Mouse (Mus musculus) forebrain, embryonic 12.5 days (tissue): ENCODE measurements at regions not wholly inside any gene's neighbourhood (a gene's known extent, or its start where the extent isn't known, plus 50 kb on each side); places are given as distances from the start of the nearest gene placed in this dataset.

ENCODE experiments used
- ATAC-seq: fragments of 200-750 bp; cut with Nextera tagmentation; 2 replicates; pipeline ENCODE4 v1.8.0; 2017; ENCODE audit warnings: moderate TSS enrichment; ENCODE audit not compliant: low FRiP score
- H3K27ac ChIP-seq: fragments of 300-500 bp; sonication (generic); 2 replicates; pipeline ENCODE4 v1.5.1; 2016; ENCODE audit warnings: mild to moderate bottlenecking
- H3K27me3 ChIP-seq: fragments of 300-500 bp; sonication (generic); 2 replicates; pipeline ENCODE4 v1.6.1; 2016; ENCODE audit warnings: mild to moderate bottlenecking
- H3K36me3 ChIP-seq: fragments of 300-500 bp; sonication (generic); replicated peaks from 2 replicates; pipeline ENCODE4 v1.6.1; 2016; ENCODE audit warnings: mild to moderate bottlenecking
- H3K4me1 ChIP-seq: fragments of 300-500 bp; sonication (generic); 2 replicates; pipeline ENCODE4 v1.6.1; 2016
- H3K4me2 ChIP-seq: fragments of 300-500 bp; sonication (generic); 2 replicates; pipeline ENCODE4 v1.6.1; 2016; ENCODE audit warnings: mild to moderate bottlenecking, moderate library complexity
- H3K4me3 ChIP-seq: fragments of 300-500 bp; sonication (generic); replicated peaks from 2 replicates; pipeline ENCODE4 v1.5.1; 2016; ENCODE audit warnings: mild to moderate bottlenecking
- H3K9ac ChIP-seq: fragments of 300-500 bp; sonication (generic); 2 replicates; pipeline ENCODE4 v1.6.1; 2016; ENCODE audit warnings: mild to moderate bottlenecking
- H3K9me3 ChIP-seq: fragments of 300-500 bp; sonication (generic); 2 replicates; pipeline ENCODE4 v1.6.1; 2016
- WGBS: fragments of 180-500 bp; shearing (Covaris S2); methylation state at CpG from one replicate; pipeline ENCODE4 v1.1.7; 2016; 5-methylcytosine and 5-hydroxymethylcytosine counted together

- no peak overlapping the region for H3K27ac ChIP-seq
- H3K27me3 ChIP-seq = no peaks in the 10 kb centered on the region
- no peak for ATAC-seq
- no peak overlapping the region for H3K4me2 ChIP-seq
- no peaks in the 10 kb centered on the region for H3K4me1 ChIP-seq
- no peaks in the 10 kb centered on the region for H3K9me3 ChIP-seq
- 86% methylated on average over 6 of the region's 6 CpGs for WGBS
- H3K9ac ChIP-seq = no peak overlapping the region
- no peak overlapping the region for H3K4me3 ChIP-seq
- H3K36me3 ChIP-seq = no peaks in the 10 kb centered on the region
These were observed 284.8 kb upstream of the Hs6st1 start for GRCm38 (mm10) chr1:35783427-35783826.

- WGBS = 94% methylated on average over 4 of the region's 4 CpGs
- no peak for ATAC-seq
- H3K9me3 ChIP-seq = no peaks in the 10 kb centered on the region
- no peak overlapping the region for H3K4me3 ChIP-seq
- H3K4me2 ChIP-seq = no peak overlapping the region
- no peak overlapping the region for H3K9ac ChIP-seq
- no peak overlapping the region for H3K27ac ChIP-seq
- H3K36me3 ChIP-seq = no peaks in the 10 kb centered on the region
- no peaks in the 10 kb centered on the region for H3K27me3 ChIP-seq
- H3K4me1 ChIP-seq = no peaks in the 10 kb centered on the region
These were observed 282.0 kb upstream of the Hs6st1 start for GRCm38 (mm10) chr1:35786241-35786640.

- no peak overlapping the region for H3K9ac ChIP-seq
- H3K4me3 ChIP-seq = no peak overlapping the region
- 53% methylated on average over 8 of the region's 8 CpGs for WGBS
- no peak for ATAC-seq
- no peaks in the 10 kb centered on the region for H3K9me3 ChIP-seq
- no peaks in the 10 kb centered on the region for H3K36me3 ChIP-seq
- no peak overlapping the region for H3K27ac ChIP-seq
- H3K4me2 ChIP-seq = no peak overlapping the region
- H3K27me3 ChIP-seq = no peaks in the 10 kb centered on the region
- no peaks in the 10 kb centered on the region for H3K4me1 ChIP-seq
These were observed 281.5 kb upstream of the Hs6st1 start for GRCm38 (mm10) chr1:35786668-35787213.

GRCm38 (mm10) chr1:35797064-35797463 lies 271.1 kb upstream of the Hs6st1 start:
- no peak for ATAC-seq
- no peaks in the 10 kb centered on the region for H3K4me1 ChIP-seq
- H3K4me2 ChIP-seq = no peak overlapping the region
- H3K27ac ChIP-seq = no peak overlapping the region
- no peaks in the 10 kb centered on the region for H3K36me3 ChIP-seq
- H3K4me3 ChIP-seq = no peak overlapping the region
- no peaks in the 10 kb centered on the region for H3K9me3 ChIP-seq
- H3K9ac ChIP-seq = no peak overlapping the region
- H3K27me3 ChIP-seq = no peaks in the 10 kb centered on the region
- 82% methylated on average over 2 of the region's 2 CpGs for WGBS

DNA sequence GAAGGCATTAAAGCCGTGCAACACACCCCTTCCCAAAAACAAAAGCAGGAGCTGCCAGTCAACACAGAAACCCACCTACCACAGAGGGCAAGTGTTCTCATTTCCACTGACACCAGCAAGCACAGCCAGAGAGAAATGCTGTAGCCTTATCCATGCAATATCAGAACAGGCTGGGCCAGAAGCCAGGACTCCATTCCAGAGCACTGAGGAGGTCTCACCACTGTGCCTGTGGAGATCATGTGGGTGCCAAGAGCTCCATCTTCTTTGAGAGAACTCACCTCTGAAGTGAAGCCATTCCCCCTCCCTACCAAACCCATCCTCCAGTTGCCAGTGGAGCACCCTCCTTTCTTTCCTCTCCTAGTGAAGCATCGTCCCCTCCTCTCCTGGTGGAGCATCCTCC lies 270.7 kb upstream of the Hs6st1 start:
- ATAC-seq = no peak
- Histone ChIP-seq H3K36me3 (no peaks in the 10 kb centered on the region), H3K4me3 (no peak overlapping the region), H3K4me1 (no peaks in the 10 kb centered on the region), H3K4me2 (no peak overlapping the region), H3K9me3 (no peaks in the 10 kb centered on the region), H3K9ac (no peak overlapping the region), H3K27ac (no peak overlapping the region), H3K27me3 (no peaks in the 10 kb centered on the region)
- WGBS = 82% methylated on average over 2 of the region's 2 CpGs

- H3K4me3 ChIP-seq = no peak overlapping the region
These were observed 262.7 kb upstream of the Hs6st1 start for GRCm38 (mm10) chr1:35805546-35805945.

GRCm38 (mm10) chr1:35806329-35806728 lies 261.9 kb upstream of the Hs6st1 start:
- Histone ChIP-seq H3K36me3 (no peaks in the 10 kb centered on the region), H3K4me3 (no peak overlapping the region), H3K27me3 (no peaks in the 10 kb centered on the region), H3K9me3 (no peaks in the 10 kb centered on the region), H3K27ac (no peak overlapping the region), H3K9ac (no peak overlapping the region), H3K4me1 (peaks cover 13% of the 10 kb centered on the region; the same call in 1 of the 2 replicates), H3K4me2 (no peak overlapping the region)
- 53% methylated on average over 2 of the region's 2 CpGs for WGBS
- ATAC-seq = no peak

More at GRCm38 (mm10) chr1:35805546-35805945, 262.7 kb upstream of the Hs6st1 start:
- 85% methylated on average over 3 of the region's 3 CpGs for WGBS
- Histone ChIP-seq H3K27me3 (no peaks in the 10 kb centered on the region), H3K27ac (no peak overlapping the region), H3K4me1 (peaks cover 11% of the 10 kb centered on the region; the same call in 1 of the 2 replicates), H3K36me3 (no peaks in the 10 kb centered on the region), H3K4me2 (no peak overlapping the region), H3K9ac (no peak overlapping the region), H3K9me3 (no peaks in the 10 kb centered on the region)
- ATAC-seq = no peak

GRCm38 (mm10) chr1:35806731-35807130 lies 261.5 kb upstream of the Hs6st1 start:
- no peak overlapping the region for H3K4me2 ChIP-seq
- WGBS = 37% methylated on average over 1 of the region's 1 CpGs
- no peak overlapping the region for H3K4me3 ChIP-seq
- H3K4me1 ChIP-seq = peaks cover 16% of the 10 kb centered on the region; the same call in 1 of the 2 replicates
- H3K36me3 ChIP-seq = no peaks in the 10 kb centered on the region
- no peak for ATAC-seq
- no peaks in the 10 kb centered on the region for H3K9me3 ChIP-seq
- H3K27me3 ChIP-seq = no peaks in the 10 kb centered on the region
- no peak overlapping the region for H3K27ac ChIP-seq
- H3K9ac ChIP-seq = no peak overlapping the region

DNA sequence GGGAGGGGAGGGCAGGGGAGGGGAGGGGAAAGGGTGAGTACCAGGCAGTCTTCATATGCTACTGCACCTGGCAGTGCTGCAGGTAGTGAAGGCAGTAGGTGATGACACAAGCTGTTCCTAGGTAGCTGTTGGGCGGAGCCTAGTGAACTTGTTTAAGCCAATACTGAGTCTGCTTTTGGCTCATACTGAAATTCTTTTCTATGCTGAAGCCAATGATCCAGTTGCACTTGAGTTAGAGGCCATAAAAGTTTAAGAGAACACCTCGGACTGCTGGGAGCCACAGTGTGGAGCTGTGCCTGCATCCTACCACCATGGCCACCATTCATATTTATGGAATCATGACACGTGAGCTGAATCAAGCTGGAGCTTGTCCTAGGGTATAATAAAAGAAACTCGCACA lies 259.3 kb upstream of the Hs6st1 start:
- Histone ChIP-seq H3K27me3 (no peaks in the 10 kb centered on the region), H3K9me3 (no peaks in the 10 kb centered on the region), H3K4me3 (no peak overlapping the region), H3K4me2 (no peak overlapping the region), H3K4me1 (peaks cover 16% of the 10 kb centered on the region; the same call in 1 of the 2 replicates), H3K36me3 (no peaks in the 10 kb centered on the region), H3K9ac (no peak overlapping the region), H3K27ac (no peak overlapping the region)
- ATAC-seq = no peak
- WGBS = 85% methylated on average over 4 of the region's 4 CpGs

DNA sequence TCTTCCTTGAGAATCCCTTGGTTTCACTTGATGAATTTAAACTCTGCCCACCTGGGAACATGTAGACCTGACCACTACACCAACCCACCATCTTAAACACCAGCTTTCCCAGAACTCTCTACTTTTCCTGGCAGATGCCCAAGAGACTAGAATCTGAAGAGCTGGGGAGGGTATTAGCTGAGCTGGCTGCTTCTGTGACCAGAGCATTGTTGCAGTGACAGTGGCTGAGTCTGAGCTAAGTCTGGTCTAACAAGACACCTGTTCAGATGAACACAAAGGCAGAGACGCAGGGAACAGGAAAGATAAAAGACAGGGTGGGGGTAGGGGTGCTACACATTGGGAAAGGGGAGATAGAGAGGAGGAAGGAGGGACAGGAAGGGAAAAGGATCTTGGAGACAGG lies 258.9 kb upstream of the Hs6st1 start:
- Histone ChIP-seq H3K9me3 (no peaks in the 10 kb centered on the region), H3K4me3 (no peak overlapping the region), H3K4me2 (no peak overlapping the region), H3K27ac (no peak overlapping the region), H3K27me3 (no peaks in the 10 kb centered on the region), H3K9ac (no peak overlapping the region), H3K36me3 (no peaks in the 10 kb centered on the region), H3K4me1 (peaks cover 16% of the 10 kb centered on the region; the same call in 1 of the 2 replicates)
- ATAC-seq = no peak
- 44% methylated on average over 1 of the region's 1 CpGs for WGBS

DNA sequence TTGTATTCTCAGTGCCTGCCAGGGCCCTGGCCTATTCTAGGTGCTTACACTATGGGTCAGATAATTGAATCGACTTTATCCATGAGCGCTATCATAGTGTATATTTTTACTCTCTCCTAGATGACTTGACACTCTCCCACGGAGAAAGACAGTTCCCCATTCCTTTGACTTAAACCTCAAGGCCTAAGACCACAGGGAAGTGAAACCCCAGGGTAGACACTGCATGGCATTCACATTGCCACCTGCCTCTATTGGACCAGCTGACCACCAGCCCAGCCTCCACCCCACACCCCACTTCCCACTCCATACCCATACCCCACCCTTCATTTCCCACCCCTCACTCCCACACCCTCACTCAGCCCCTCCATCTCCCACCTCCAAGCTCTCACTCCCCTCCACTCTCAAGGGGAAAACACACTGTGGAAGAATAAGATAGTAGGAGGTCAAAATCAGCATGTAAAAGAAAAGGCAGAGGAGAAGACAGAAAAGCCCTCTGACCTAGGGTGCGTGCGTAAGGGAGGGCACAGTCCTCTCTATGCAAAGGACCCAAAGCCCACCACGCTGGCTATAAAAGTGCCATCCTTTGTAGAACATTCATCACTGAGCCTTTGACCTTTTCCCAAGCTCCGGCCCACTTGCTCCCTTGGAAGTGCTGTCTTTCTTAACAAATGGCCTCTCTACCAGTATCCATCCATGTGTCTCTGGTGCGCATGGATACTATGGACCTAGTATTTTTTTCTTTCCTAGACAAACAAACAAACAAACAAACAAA lies 257.4 kb upstream of the Hs6st1 start:
- no peaks in the 10 kb centered on the region for H3K27me3 ChIP-seq
- H3K4me1 ChIP-seq = peaks cover 16% of the 10 kb centered on the region; the same call in 1 of the 2 replicates
- H3K4me3 ChIP-seq = no peak overlapping the region
- no peak overlapping the region for H3K9ac ChIP-seq
- H3K4me2 ChIP-seq = no peak overlapping the region
- H3K36me3 ChIP-seq = no peaks in the 10 kb centered on the region
- 89% methylated on average over 8 of the region's 8 CpGs for WGBS
- H3K9me3 ChIP-seq = no peaks in the 10 kb centered on the region
- no peak overlapping the region for H3K27ac ChIP-seq
- no peak for ATAC-seq

DNA sequence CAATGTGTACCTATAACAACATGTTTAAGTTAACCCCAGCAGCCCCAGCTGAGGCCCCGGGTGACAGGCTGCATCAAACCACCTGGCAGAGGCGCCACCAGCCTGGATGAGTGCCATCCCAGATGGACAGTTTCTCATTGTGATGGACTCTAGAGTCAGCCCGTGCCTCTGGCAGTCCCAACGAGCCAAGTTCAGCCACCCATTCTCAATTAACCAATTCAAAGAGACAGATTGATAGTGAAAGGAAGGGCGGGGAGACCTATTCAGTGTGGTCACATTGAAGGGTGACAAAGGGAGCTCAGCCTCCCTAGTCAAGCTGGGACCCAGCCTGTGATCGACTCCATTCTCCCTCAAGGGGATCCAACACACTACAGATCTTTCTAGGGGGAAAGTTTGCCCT lies 256.8 kb upstream of the Hs6st1 start:
- Histone ChIP-seq H3K9ac (no peak overlapping the region), H3K4me2 (no peak overlapping the region), H3K27me3 (no peaks in the 10 kb centered on the region), H3K27ac (no peak overlapping the region), H3K4me3 (no peak overlapping the region), H3K36me3 (no peaks in the 10 kb centered on the region), H3K9me3 (no peaks in the 10 kb centered on the region), H3K4me1 (peaks cover 10% of the 10 kb centered on the region; the same call in 1 of the 2 replicates)
- WGBS = 50% methylated on average over 6 of the region's 6 CpGs
- ATAC-seq = no peak

DNA sequence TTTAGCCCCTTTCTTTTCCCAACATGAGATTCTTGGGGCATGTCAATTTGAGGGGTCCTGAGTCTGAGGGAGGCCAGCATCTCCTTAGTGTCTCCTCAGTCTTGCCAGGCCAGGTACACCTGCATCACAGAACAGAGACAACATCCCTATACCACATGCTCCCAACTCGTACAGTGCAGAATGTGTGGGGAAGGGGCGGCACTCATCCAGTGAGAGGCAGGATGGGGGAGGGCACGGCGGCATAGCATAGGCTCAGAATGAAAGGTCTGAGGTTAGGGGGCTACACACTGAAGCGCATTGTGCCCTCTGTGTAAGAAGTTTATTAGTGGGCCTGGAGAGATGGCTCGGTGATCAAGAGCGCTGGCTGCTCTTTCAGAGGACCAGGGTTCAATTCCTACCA lies 256.4 kb upstream of the Hs6st1 start:
- H3K27me3 ChIP-seq = no peaks in the 10 kb centered on the region
- no peaks in the 10 kb centered on the region for H3K36me3 ChIP-seq
- H3K4me2 ChIP-seq = no peak overlapping the region
- H3K4me3 ChIP-seq = no peak overlapping the region
- H3K9me3 ChIP-seq = no peaks in the 10 kb centered on the region
- no peak overlapping the region for H3K27ac ChIP-seq
- H3K4me1 ChIP-seq = peaks cover 6% of the 10 kb centered on the region; the same call in 1 of the 2 replicates
- ATAC-seq = no peak
- no peak overlapping the region for H3K9ac ChIP-seq
- 82% methylated on average over 7 of the region's 7 CpGs for WGBS
